ENCODE assay signal across 13 mouse cellular contexts in the genomic region with DNA sequence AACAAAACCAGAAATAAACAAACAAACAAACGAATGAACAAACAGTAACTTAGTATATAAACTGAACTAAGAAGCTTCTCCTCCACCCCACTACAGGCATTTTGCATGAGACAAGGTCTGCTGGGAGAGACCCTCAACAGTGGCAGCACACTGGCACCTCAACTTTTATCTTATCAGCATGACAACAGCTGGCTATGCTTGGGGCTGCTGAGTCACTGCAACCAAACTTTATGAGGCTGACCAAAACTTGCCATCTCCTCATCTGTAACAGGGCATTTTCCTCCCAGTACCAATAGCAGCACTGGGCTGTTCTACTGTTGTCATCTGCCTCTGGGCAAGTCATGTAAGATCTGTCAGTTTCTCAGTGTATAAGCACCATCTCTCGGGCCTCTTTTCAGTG. TPM values are rescaled to one million over a fixed set of nuclear protein-coding genes. Genes with fewer than 3 reads are reported as not detected.
A peak's percentile ranks its signal among the peaks of the same experiment; 100 is the strongest.
DNase-seq lines count a peak whose midpoint lies in the region; ATAC-seq and TF ChIP-seq lines count a peak whose summit lies in the region.
"Had no signal": no experiment of that assay in that cellular context is flagged by ENCODE, and none has a peak within 500 bp of the region (broad histone marks: within the 10 kb centered on the region; RNA-seq: fewer than 3 reads in every experiment).

No protein-coding gene starts in this region.

- no peaks in the 10 kb centered on the region for H3K27me3 ChIP-seq in kidney, adult 2 months (replicated peaks; ENCODE audit: control insufficient read depth, insufficient read depth, low read length)
- no peaks in the 10 kb centered on the region for H3K27me3 ChIP-seq in CH12.LX (replicated peaks)
- H3K27me3 ChIP-seq in liver, embryonic 14.5 days (ENCODE audit: control insufficient read depth, insufficient read depth, low read length): no peaks in the 10 kb centered on the region

- in situ Hi-C loops in CH12.LX (cut with MboI; ENCODE audit: low pct_ligation_motif_present, low pct_unique_long_range_greater_than_20kb, low sequenced_read_pairs): no loop called here

- no peak for TF ChIP-seq CTCF in kidney, adult 2 months (conservative IDR thresholded peaks at IDR 0.05; ENCODE audit: insufficient read depth, insufficient read length, low read depth, low read length)
- TF ChIP-seq CTCF in CH12.LX (conservative IDR thresholded peaks at IDR 0.05 in 1 of 2, IDR thresholded peaks at IDR 0.05 in 1 of 2; ENCODE audit: low read depth in 2 of 2, low read length in 2 of 2): no peak
- TF ChIP-seq CTCF in liver, embryonic 14.5 days (IDR thresholded peaks at IDR 0.05; ENCODE audit: low read depth): no peak

- peak; percentile 67 for ATAC-seq in liver, embryonic 14.5 days (ENCODE audit: insufficient read depth)
- ATAC-seq: midbrain, embryonic 16.5 days had no signal

- no peak for TF ChIP-seq POLR2A in kidney, adult 2 months (IDR thresholded peaks at IDR 0.05; ENCODE audit: low read depth, low read length)
- no peak for TF ChIP-seq POLR2A in CH12.LX (IDR thresholded peaks at IDR 0.05; ENCODE audit: low read depth, low read length)

- no peak overlapping the region for H3K9ac ChIP-seq in CH12.LX (ENCODE audit: insufficient read depth, low read depth)
- H3K9ac ChIP-seq in liver, embryonic 14.5 days (replicated peaks): peak overlapping the region; percentile 96

- no peak for DNase-seq in kidney, adult 2 months
- DNase-seq in kidney, postnatal 14 days: no peak
- DNase-seq in CH12.LX (ENCODE audit: extremely low read depth): no peak
- peak; percentile 61 for DNase-seq in c-Kit-positive CD71-positive TER-119-negative erythroid progenitor cells, embryonic 14.5 days (ENCODE audit: low read depth)
- DNase-seq in liver, embryonic 14.5 days (ENCODE audit: low read depth in 3 of 3, low spot score in 3 of 3): peak; percentile 82 to 83 (median 83)
- no peak for DNase-seq in embryo, embryonic 10.5 days (ENCODE audit: low spot score)
- no peak for DNase-seq in cerebellum, adult 9-10 months
- DNase-seq in cerebellum, postnatal 10 days: no peak
- DNase-seq: cerebellum, adult 18-20 months; heart, postnatal 10 days; layer of hippocampus, adult 9-11 months had no signal

- H3K27ac ChIP-seq in kidney, adult 2 months (ENCODE audit: insufficient read depth, low read depth, low read length): 0 out of 2 replicates have a peak overlapping the region, but pooled peaks have one; percentile 33
- no peak overlapping the region for H3K27ac ChIP-seq in CH12.LX (ENCODE audit: insufficient read depth, low read depth)
- H3K27ac ChIP-seq in liver, embryonic 14.5 days: peak overlapping the region; percentile 99

- no peak for TF ChIP-seq EP300 in CH12.LX (IDR thresholded peaks at IDR 0.05; ENCODE audit: low read length)
- peak; percentile 94 for TF ChIP-seq EP300 in liver, embryonic 14.5 days (IDR thresholded peaks at IDR 0.05; ENCODE audit: low read depth)

- no peaks in the 10 kb centered on the region for H3K9me3 ChIP-seq in CH12.LX (replicated peaks; ENCODE audit: low read length)
- H3K9me3 ChIP-seq in liver, embryonic 14.5 days (ENCODE audit: control insufficient read depth, low read length): no peaks in the 10 kb centered on the region

- H3K4me1 ChIP-seq in kidney, adult 2 months (ENCODE audit: control insufficient read depth, insufficient read depth, low read length): peaks cover 22% of the 10 kb centered on the region; the same call in 1 of the 2 replicates
- H3K4me1 ChIP-seq in CH12.LX (ENCODE audit: control insufficient read depth in 1 of 2, insufficient read depth in 2 of 2): peaks cover 16 to 67% of the 10 kb centered on the region in 2 experiments
- peaks cover 38 to 40% of the 10 kb centered on the region in 2 experiments for H3K4me1 ChIP-seq in liver, embryonic 14.5 days (replicated peaks; ENCODE audit: control insufficient read depth in 2 of 2, insufficient read depth in 2 of 2, low read length in 1 of 2)

- peaks cover 2% of the 10 kb centered on the region; the same call in 1 of the 2 replicates for H3K36me3 ChIP-seq in kidney, adult 2 months (ENCODE audit: control insufficient read depth, insufficient read depth, low read length)
- H3K36me3 ChIP-seq in CH12.LX (replicated peaks in 1 of 2; ENCODE audit: control insufficient read depth in 1 of 2, insufficient read depth in 1 of 2, low read length in 1 of 2): peaks cover 9 to 42% of the 10 kb centered on the region in 2 experiments
- peaks cover 18% of the 10 kb centered on the region for H3K36me3 ChIP-seq in liver, embryonic 14.5 days (replicated peaks; ENCODE audit: control insufficient read depth, insufficient read depth, low read depth)

- no peak for TF ChIP-seq RAD21 in CH12.LX (IDR thresholded peaks at IDR 0.05; ENCODE audit: low read depth, low read length)

- H3K4me3 ChIP-seq in kidney, adult 2 months (ENCODE audit: insufficient read depth, low read depth, low read length): no peak overlapping the region
- H3K4me3 ChIP-seq in CH12.LX (replicated peaks in 1 of 3; ENCODE audit: low read depth in 2 of 3, low read length in 2 of 3, poor library complexity in 1 of 3): no peak overlapping the region
- H3K4me3 ChIP-seq in liver, embryonic 14.5 days (ENCODE audit: insufficient read depth in 1 of 2, low read depth in 2 of 2, low read length in 2 of 2): peak overlapping the region; percentile 55 to 92

- dilution Hi-C loops in CH12.LX (cut with MboI; ENCODE audit: extremely low pct_ligation_motif_present, extremely low pct_unique_long_range_greater_than_20kb, low sequenced_read_pairs): no loop called here

- peak overlapping the region; percentile 36; the same call in 1 of the 2 replicates for H3K4me2 ChIP-seq in CH12.LX (ENCODE audit: insufficient read depth, low read depth, poor library complexity, severe bottlenecking)
- peak overlapping the region; percentile 92 for H3K4me2 ChIP-seq in liver, embryonic 14.5 days (ENCODE audit: low read depth)

- WGBS in kidney, adult 2 months: 58% methylated on average over 2 of the region's 2 CpGs
- 19% methylated on average over 2 of the region's 2 CpGs for WGBS in liver, embryonic 14.5 days (ENCODE audit: insufficient replicate concordance)

- H3K79me2 ChIP-seq in CH12.LX (replicated peaks; ENCODE audit: control insufficient read depth, extremely low read depth, insufficient read depth, poor library complexity, severe bottlenecking): peaks cover 84% of the 10 kb centered on the region

TF ChIP-seq in CH12.LX, 34 proteins besides CTCF, POLR2A, EP300 and RAD21 (continues in another document):
- no peak for TF ChIP-seq JUN (IDR thresholded peaks at IDR 0.05; ENCODE audit: insufficient read depth, low read depth, low read length)
- no peak for TF ChIP-seq UBTF (IDR thresholded peaks at IDR 0.05; ENCODE audit: low read depth, low read length)
- TF ChIP-seq USF2 (conservative IDR thresholded peaks at IDR 0.05; ENCODE audit: low read depth, low read length): no peak
- no peak for TF ChIP-seq MEF2A (IDR thresholded peaks at IDR 0.05; ENCODE audit: borderline replicate concordance, low read depth, low read length)
- TF ChIP-seq MAX (IDR thresholded peaks at IDR 0.05; ENCODE audit: low read length): no peak
- no peak for TF ChIP-seq NELFE (IDR thresholded peaks at IDR 0.05; ENCODE audit: low read depth, low read length)
- TF ChIP-seq IRF4 (IDR thresholded peaks at IDR 0.05; ENCODE audit: low read depth, low read length): no peak
- TF ChIP-seq E2F4 (IDR thresholded peaks at IDR 0.05; ENCODE audit: insufficient replicate concordance, low read depth, low read length): no peak
- no peak for TF ChIP-seq POLR2AphosphoS2 (IDR thresholded peaks at IDR 0.05; ENCODE audit: low read depth, low read length)
- TF ChIP-seq USF1 (IDR thresholded peaks at IDR 0.05; ENCODE audit: low read depth, low read length): no peak
- no peak for TF ChIP-seq ZMIZ1 (IDR thresholded peaks at IDR 0.05; ENCODE audit: low read depth, low read length)
- TF ChIP-seq GABPA (IDR thresholded peaks at IDR 0.05; ENCODE audit: insufficient replicate concordance, low read depth, low read length): no peak
- no peak for TF ChIP-seq RCOR1 (conservative IDR thresholded peaks at IDR 0.05; ENCODE audit: low read depth, low read length)

RNA-seq across cellular contexts. Expression of gene Fam104a, which starts 3.0 kb away (rescaled TPM):
- 24.6 and 25.8 TPM in 2 replicates for polyA plus RNA-seq in kidney, adult 2 months (2012; rRNA removed)
- total RNA-seq in CH12.LX (2012; rRNA removed) (34.9 and 35.3 TPM in 2 replicates), CH12.LX (2014; rRNA removed) (11.6 and 14.6 TPM in 2 replicates)
- polyA plus RNA-seq in CH12.LX (2012; ENCODE audit: insufficient read length, low read depth): 55.0 and 57.0 TPM in 2 replicates
- polyA plus RNA-seq in liver, embryonic 14.5 days (2012; rRNA removed): 20.6 and 25.0 TPM in 2 replicates
- polyA plus RNA-seq in liver, embryonic 14.5 days (2014; fragmentation: Nextera tagmentation; extraction: Ambion mirVana): 44.5 and 46.8 TPM in 2 replicates

RNA-seq across cellular contexts. Expression of gene D11Wsu47e, which starts 3.3 kb away (rescaled TPM):
- polyA plus RNA-seq in kidney, adult 2 months (2012; rRNA removed): 7.6 and 7.8 TPM in 2 replicates
- total RNA-seq in CH12.LX (2012; rRNA removed) (25.1 and 30.1 TPM in 2 replicates), CH12.LX (2014; rRNA removed) (25.6 and 29.6 TPM in 2 replicates)
- 24.7 and 26.2 TPM in 2 replicates for polyA plus RNA-seq in CH12.LX (2012; ENCODE audit: insufficient read length, low read depth)
- 5.8 and 8.0 TPM in 2 replicates for polyA plus RNA-seq in liver, embryonic 14.5 days (2012; rRNA removed)
- polyA plus RNA-seq in liver, embryonic 14.5 days (2014; fragmentation: Nextera tagmentation; extraction: Ambion mirVana): 7.8 and 9.2 TPM in 2 replicates

RNA-seq across cellular contexts. Expression of gene Cpsf4l, which starts 28.9 kb away (rescaled TPM):
- polyA plus RNA-seq in kidney, adult 2 months (2012; rRNA removed): 8.9 and 9.0 TPM in 2 replicates
- 0.13 TPM in 1 of 2 replicates, not detected in the other for total RNA-seq in CH12.LX (2012; rRNA removed)
- not detected in 2 replicates for total RNA-seq in CH12.LX (2014; rRNA removed)
- 0.43 and 0.53 TPM in 2 replicates for polyA plus RNA-seq in CH12.LX (2012; ENCODE audit: insufficient read length, low read depth)
- 0.02 TPM in 1 of 2 replicates, not detected in the other for polyA plus RNA-seq in liver, embryonic 14.5 days (2012; rRNA removed)
- polyA plus RNA-seq in liver, embryonic 14.5 days (2014; fragmentation: Nextera tagmentation; extraction: Ambion mirVana): 0.11 TPM in 1 of 2 replicates, not detected in the other
- total RNA-seq: heart, postnatal 10 days; neutrophil, adult 5-6 weeks had no signal

RNA-seq across cellular contexts. Expression of gene Slc39a11, which starts 31.1 kb away (rescaled TPM):
- 24.5 and 29.5 TPM in 2 replicates for polyA plus RNA-seq in kidney, adult 2 months (2012; rRNA removed)
- total RNA-seq in CH12.LX (2012; rRNA removed) (52.2 and 54.4 TPM in 2 replicates), CH12.LX (2014; rRNA removed) (43.2 and 44.9 TPM in 2 replicates)
- 51.0 and 53.1 TPM in 2 replicates for polyA plus RNA-seq in CH12.LX (2012; ENCODE audit: insufficient read length, low read depth)
- polyA plus RNA-seq in liver, embryonic 14.5 days (2012; rRNA removed): 4.9 and 5.1 TPM in 2 replicates
- 10.1 and 10.2 TPM in 2 replicates for polyA plus RNA-seq in liver, embryonic 14.5 days (2014; fragmentation: Nextera tagmentation; extraction: Ambion mirVana)

RNA-seq across cellular contexts. Expression of gene Cog1, which starts 32.0 kb away (rescaled TPM):
- 32.8 and 38.7 TPM in 2 replicates for polyA plus RNA-seq in kidney, adult 2 months (2012; rRNA removed)
- total RNA-seq in CH12.LX (2012; rRNA removed) (28.2 and 28.6 TPM in 2 replicates), CH12.LX (2014; rRNA removed) (15.4 and 15.8 TPM in 2 replicates)
- polyA plus RNA-seq in CH12.LX (2012; ENCODE audit: insufficient read length, low read depth): 31.5 and 38.6 TPM in 2 replicates
- polyA plus RNA-seq in liver, embryonic 14.5 days (2012; rRNA removed): 12.0 and 12.9 TPM in 2 replicates
- 9.3 and 12.7 TPM in 2 replicates for polyA plus RNA-seq in liver, embryonic 14.5 days (2014; fragmentation: Nextera tagmentation; extraction: Ambion mirVana)

Comparison
In these comparisons a context has a peak if more than half of its experiments do, and no peak if none do; other contexts are left out.
1. DNase-seq: peak in c-Kit-positive CD71-positive TER-119-negative erythroid progenitor cells, embryonic 14.5 days (single experiment) and liver, embryonic 14.5 days (3 of 3); none in kidney, adult 2 months (single experiment), kidney, postnatal 14 days (single experiment), CH12.LX (single experiment), embryo, embryonic 10.5 days (single experiment), cerebellum, adult 9-10 months (single experiment) and cerebellum, postnatal 10 days (0 of 2).
2. H3K4me3 ChIP-seq: peak in liver, embryonic 14.5 days (2 of 2); none in kidney, adult 2 months (single experiment) and CH12.LX (0 of 3).